Comparison of ENCODE assay signal across 17 mouse cellular contexts in the genomic region with DNA sequence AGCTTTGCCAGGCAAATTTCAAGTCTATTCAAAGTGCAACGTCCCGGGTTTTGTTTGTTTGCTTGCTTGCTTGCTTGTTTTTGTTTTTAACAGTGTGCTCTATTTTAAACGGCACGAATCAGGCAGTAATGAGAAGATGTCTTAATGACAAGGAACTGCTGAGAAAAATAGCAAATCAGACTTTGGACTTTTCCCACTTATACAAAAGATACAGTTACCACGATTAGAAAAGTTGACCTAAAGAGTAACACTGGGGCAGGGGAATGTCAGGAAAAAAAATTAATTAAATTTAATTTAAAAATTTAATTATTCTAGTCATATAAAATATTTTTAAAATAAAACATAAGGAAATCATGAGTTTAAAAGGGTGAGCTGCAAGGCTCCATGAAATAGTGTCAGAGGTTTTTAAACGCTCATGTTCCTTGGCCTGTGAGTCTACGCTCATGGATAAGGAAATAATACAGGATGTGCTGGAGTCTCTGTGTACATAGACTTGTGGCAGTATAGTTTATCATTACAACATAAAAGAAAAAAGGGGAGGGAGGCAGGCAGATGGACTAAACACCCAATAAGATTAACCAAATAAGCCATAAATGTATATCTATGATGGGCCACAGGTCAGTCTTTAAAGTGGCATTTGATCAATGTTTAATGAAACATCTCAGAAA. TPM values are rescaled to one million over a fixed set of nuclear protein-coding genes. Genes with fewer than 3 reads are reported as not detected.
DNase-seq lines count a peak whose midpoint lies in the region; ATAC-seq and TF ChIP-seq lines count a peak whose summit lies in the region.
"Had no signal": no experiment of that assay in that cellular context is flagged by ENCODE, and none has a peak within 500 bp of the region (broad histone marks: within the 10 kb centered on the region; RNA-seq: fewer than 3 reads in every experiment).

No protein-coding gene starts in this region.

- peaks cover 10% of the 10 kb centered on the region for H3K4me1 ChIP-seq in forebrain, embryonic 15.5 days
- no peaks in the 10 kb centered on the region for H3K4me1 ChIP-seq in forebrain, postnatal 0 days (ENCODE audit: insufficient read depth)
- H3K4me1 ChIP-seq in midbrain, embryonic 15.5 days = peaks cover 5% of the 10 kb centered on the region
- H3K4me1 ChIP-seq in kidney, embryonic 14.5 days (ENCODE audit: control insufficient read depth, insufficient read depth, low read length) = no peaks in the 10 kb centered on the region
- H3K4me1 ChIP-seq: megakaryocyte, embryonic 14.5 days had no signal

- no peak overlapping the region; the same call in 1 of the 2 replicates for H3K4me3 ChIP-seq in layer of hippocampus, adult 2 months
- no peak overlapping the region for H3K4me3 ChIP-seq in forebrain, embryonic 15.5 days
- H3K4me3 ChIP-seq in forebrain, postnatal 0 days (ENCODE audit: low read depth, low read length) = no peak overlapping the region
- H3K4me3 ChIP-seq in midbrain, embryonic 15.5 days = no peak overlapping the region
- no peak overlapping the region for H3K4me3 ChIP-seq in kidney, embryonic 14.5 days (ENCODE audit: low read length)
- H3K4me3 ChIP-seq: limb, embryonic 10.5 days; megakaryocyte, embryonic 14.5 days; myocyte had no signal

- 29% methylated on average over 7 of the region's 7 CpGs for WGBS in forebrain, embryonic 15.5 days
- 30% methylated on average over 7 of the region's 7 CpGs for WGBS in forebrain, postnatal 0 days
- 58% methylated on average over 7 of the region's 7 CpGs for WGBS in midbrain, embryonic 15.5 days
- WGBS in kidney, embryonic 14.5 days = 62% methylated on average over 7 of the region's 7 CpGs

- ATAC-seq in forebrain, embryonic 15.5 days (replicated peaks) = no peak
- no peak; the same call in 1 of the 2 replicates for ATAC-seq in forebrain, postnatal 0 days
- ATAC-seq in midbrain, embryonic 15.5 days (replicated peaks) = no peak
- no peak for ATAC-seq in kidney, embryonic 14.5 days (ENCODE audit: low FRiP score, low TSS enrichment)
- ATAC-seq: liver, postnatal 0 days had no signal

- H3K9me3 ChIP-seq in forebrain, embryonic 15.5 days = no peaks in the 10 kb centered on the region
- H3K9me3 ChIP-seq in forebrain, postnatal 0 days (ENCODE audit: low read length) = no peaks in the 10 kb centered on the region
- H3K9me3 ChIP-seq in midbrain, embryonic 15.5 days = no peaks in the 10 kb centered on the region
- no peaks in the 10 kb centered on the region for H3K9me3 ChIP-seq in kidney, embryonic 14.5 days (ENCODE audit: control insufficient read depth, low read length)
- H3K9me3 ChIP-seq: limb, embryonic 10.5 days; megakaryocyte, embryonic 14.5 days had no signal

- H3K4me2 ChIP-seq in forebrain, embryonic 15.5 days (replicated peaks) = no peak overlapping the region
- H3K4me2 ChIP-seq in forebrain, postnatal 0 days (ENCODE audit: low read depth) = no peak overlapping the region
- H3K4me2 ChIP-seq in midbrain, embryonic 15.5 days = no peak overlapping the region
- no peak overlapping the region for H3K4me2 ChIP-seq in kidney, embryonic 14.5 days (replicated peaks; ENCODE audit: low read depth, low read length)

- no peak for TF ChIP-seq CTCF in layer of hippocampus, adult 2 months (conservative IDR thresholded peaks at IDR 0.05)
- TF ChIP-seq CTCF in forebrain, postnatal 0 days (IDR thresholded peaks at IDR 0.05; ENCODE audit: low read depth) = no peak

- no peaks in the 10 kb centered on the region for H3K27me3 ChIP-seq in forebrain, embryonic 15.5 days
- H3K27me3 ChIP-seq in forebrain, postnatal 0 days (ENCODE audit: insufficient read depth, low read length) = no peaks in the 10 kb centered on the region
- no peaks in the 10 kb centered on the region for H3K27me3 ChIP-seq in midbrain, embryonic 15.5 days (replicated peaks)
- H3K27me3 ChIP-seq in kidney, embryonic 14.5 days (ENCODE audit: control insufficient read depth, insufficient read depth, low read length) = no peaks in the 10 kb centered on the region
- H3K27me3 ChIP-seq: megakaryocyte, embryonic 14.5 days had no signal

- H3K27ac ChIP-seq in layer of hippocampus, adult 2 months = peak overlapping the region; percentile 74
- H3K27ac ChIP-seq in forebrain, embryonic 15.5 days (replicated peaks) = peak overlapping the region; percentile 71
- 0 out of 2 replicates have a peak overlapping the region, but pooled peaks have one; percentile 29 for H3K27ac ChIP-seq in forebrain, postnatal 0 days (ENCODE audit: low read depth, low read length)
- H3K27ac ChIP-seq in midbrain, embryonic 15.5 days = peak overlapping the region; percentile 38; the same call in 1 of the 2 replicates
- H3K27ac ChIP-seq in kidney, embryonic 14.5 days (ENCODE audit: low read depth, low read length) = no peak overlapping the region
- H3K27ac ChIP-seq: limb, embryonic 10.5 days had no signal

- H3K9ac ChIP-seq in forebrain, embryonic 15.5 days (replicated peaks) = no peak overlapping the region
- H3K9ac ChIP-seq in forebrain, postnatal 0 days = peak overlapping the region; percentile 6; the same call in 1 of the 2 replicates
- no peak overlapping the region for H3K9ac ChIP-seq in midbrain, embryonic 15.5 days
- H3K9ac ChIP-seq in kidney, embryonic 14.5 days (ENCODE audit: low read depth, low read length) = no peak overlapping the region
- H3K9ac ChIP-seq: liver, postnatal 0 days had no signal

- no peaks in the 10 kb centered on the region for H3K36me3 ChIP-seq in forebrain, embryonic 15.5 days
- H3K36me3 ChIP-seq in forebrain, postnatal 0 days (ENCODE audit: insufficient read depth) = no peaks in the 10 kb centered on the region
- no peaks in the 10 kb centered on the region for H3K36me3 ChIP-seq in midbrain, embryonic 15.5 days (replicated peaks)
- no peaks in the 10 kb centered on the region for H3K36me3 ChIP-seq in kidney, embryonic 14.5 days (ENCODE audit: control insufficient read depth, insufficient read depth, low read length)
- H3K36me3 ChIP-seq: limb, embryonic 10.5 days had no signal

- no peak for DNase-seq in layer of hippocampus, adult 2 months (ENCODE audit: low spot score in 2 of 2)
- no peak for DNase-seq in layer of hippocampus, postnatal 10 days (ENCODE audit: low spot score in 2 of 2)
- no peak for DNase-seq in forebrain, postnatal 0 days
- DNase-seq in thymus, postnatal 10 days (ENCODE audit: low spot score in 2 of 2) = no peak
- DNase-seq: gastrocnemius, postnatal 14 days; kidney, adult 9 months; kidney, postnatal 36 days; liver, postnatal 0 days; right cerebral cortex, postnatal 4 days; thymus, adult 2 months had no signal

RNA-seq across cellular contexts. Expression of a gene that starts 32.2 kb away (rescaled TPM):
- 1,000 to 10,000 TPM; 2,121 to 2,268 TPM for total RNA-seq in layer of hippocampus, adult 2 months (2021)
- 1,000 to 10,000 TPM; 1,087 to 1,219 TPM for total RNA-seq in layer of hippocampus, postnatal 10 days (2021)
- 110 and 114 TPM in 2 replicates for polyA plus RNA-seq in forebrain, embryonic 15.5 days (2015; fragmentation: Nextera tagmentation; extraction: Ambion mirVana)
- 244 and 245 TPM in 2 replicates for total RNA-seq in forebrain, postnatal 0 days (2014; rRNA removed)
- 171 and 278 TPM in 2 replicates for polyA plus RNA-seq in forebrain, postnatal 0 days (2015; fragmentation: Nextera tagmentation; extraction: Ambion mirVana)
- polyA plus RNA-seq in midbrain, embryonic 15.5 days (2015; fragmentation: Nextera tagmentation; extraction: Ambion mirVana) = 148 and 162 TPM in 2 replicates
- 0.31 and 0.59 TPM in 2 replicates for polyA plus RNA-seq in kidney, embryonic 14.5 days (2014; fragmentation: Nextera tagmentation; extraction: Ambion mirVana)
- polyA plus RNA-seq: liver, adult 2 months; liver, postnatal 0 days; myocyte had no signal

Comparison
In these comparisons a context has a peak if more than half of its experiments do, and no peak if none do; other contexts are left out.
1. RNA of a gene that starts 32.2 kb away (polyA plus RNA-seq): 171 to 278 TPM in forebrain, postnatal 0 days, 148 to 162 TPM in midbrain, embryonic 15.5 days and 110 to 114 TPM in forebrain, embryonic 15.5 days; 0.31 to 0.59 TPM in kidney, embryonic 14.5 days; every median in the first group is over 10 times any median in the second.